Mouse (Mus musculus) midbrain, embryonic 11.5 days (tissue): ENCODE measurements around the gene 1700029P11Rik. TPM values are rescaled to one million over a fixed set of nuclear protein-coding genes. Genes with fewer than 3 reads are reported as not detected.
A peak's percentile ranks its signal among the peaks of the same experiment; 100 is the strongest.

Source experiments
- ATAC-seq: fragments of 200-750 bp; cut with Nextera tagmentation; 2 replicates; pipeline ENCODE4 v1.8.0; 2017; ENCODE audit warnings: moderate TSS enrichment, moderate library complexity; ENCODE audit not compliant: low FRiP score
- DNase-seq: peaks from one replicate; pipeline ENCODE4 v3.0.0; 2015; ENCODE audit warnings: low spot score; ENCODE audit errors: missing footprints
- H3K27ac ChIP-seq: fragments of 300-500 bp; sonication (generic); 2 replicates; pipeline ENCODE4 v1.5.1; 2014; ENCODE audit warnings: low read depth, low read length
- H3K27me3 ChIP-seq: fragments of 300-500 bp; sonication (generic); 2 replicates; pipeline ENCODE4 v1.6.1; 2014; ENCODE audit warnings: mild to moderate bottlenecking, low read length, moderate library complexity, mixed read lengths; ENCODE audit not compliant: control insufficient read depth, insufficient read depth
- H3K36me3 ChIP-seq: fragments of 300-500 bp; sonication (generic); 2 replicates; pipeline ENCODE4 v1.6.1; 2014; ENCODE audit warnings: mild to moderate bottlenecking, low read length, moderate library complexity, mixed read lengths; ENCODE audit not compliant: control insufficient read depth, insufficient read depth
- H3K4me1 ChIP-seq: fragments of 300-500 bp; sonication (generic); 2 replicates; pipeline ENCODE4 v1.6.1; 2014; ENCODE audit warnings: low read length; ENCODE audit not compliant: control insufficient read depth, insufficient read depth
- H3K4me2 ChIP-seq: fragments of 300-500 bp; sonication (generic); 2 replicates; pipeline ENCODE4 v1.6.1; 2014; ENCODE audit warnings: mild to moderate bottlenecking, moderate library complexity
- H3K4me3 ChIP-seq: fragments of 300-500 bp; sonication (generic); 2 replicates; pipeline ENCODE4 v1.5.1; 2014; ENCODE audit warnings: low read depth, low read length
- H3K9ac ChIP-seq: fragments of 300-500 bp; sonication (generic); 2 replicates; pipeline ENCODE4 v1.6.1; 2014; ENCODE audit warnings: low read length
- H3K9me3 ChIP-seq: fragments of 300-500 bp; sonication (generic); 2 replicates; pipeline ENCODE4 v1.6.1; 2016; ENCODE audit warnings: low read length; ENCODE audit not compliant: control insufficient read depth
- WGBS: fragments of 180-500 bp; shearing (Covaris S2); extraction: QIAGEN DNeasy Blood & Tissue Kit; methylation state at CpG from one replicate; pipeline ENCODE4 v1.1.7; 2014; 5-methylcytosine and 5-hydroxymethylcytosine counted together
- polyA plus RNA-seq: library from polyadenylated mRNA; unstranded; fragments of >200 nt; fragmentation: Nextera tagmentation; extraction: Ambion mirVana; gene quantifications from 2 replicates; pipeline ENCODE4 v1.2.1, GENCODE M21; 2014

Gene 1700029P11Rik
- not detected in 2 replicates for polyA plus RNA-seq

- WGBS, result 94% methylated on average over 23 of the region's 23 CpGs
- Histone ChIP-seq H3K4me2 (no peak within 1 kb of the TSS), H3K4me3 (no peak within 1 kb of the TSS), H3K27me3 (no peaks in the 10 kb centered on the region), H3K9ac (no peak within 1 kb of the TSS), H3K9me3 (no peaks in the 10 kb centered on the region), H3K27ac (no peak within 1 kb of the TSS), H3K4me1 (peaks cover 3% of the 10 kb centered on the region), H3K36me3 (no peaks in the 10 kb centered on the region)
- ATAC-seq (no peak), DNase-seq (no peak)
These were observed at the start of gene 1700029P11Rik for GRCm38 (mm10) chr15:81980321-81980720. Gene 1700029P11Rik, plus strand, starts transcription at chr15:81980540.

GRCm38 (mm10) chr15:81932951-81933470 is 47.3 kb upstream of the 1700029P11Rik start:
- no peak overlapping the region for H3K4me2 ChIP-seq
- ATAC-seq (no peak), DNase-seq (no peak)
- H3K9ac ChIP-seq, result no peak overlapping the region
- H3K9me3 ChIP-seq, result no peaks in the 10 kb centered on the region
- no peak overlapping the region for H3K27ac ChIP-seq
- H3K4me1 ChIP-seq, result peaks cover 9% of the 10 kb centered on the region; the same call in 1 of the 2 replicates
- H3K27me3 ChIP-seq, result no peaks in the 10 kb centered on the region
- H3K4me3 ChIP-seq, result no peak overlapping the region
- no peaks in the 10 kb centered on the region for H3K36me3 ChIP-seq
- 41% methylated on average over 12 of the region's 12 CpGs for WGBS

- Histone ChIP-seq H3K27me3 (no peaks in the 10 kb centered on the region), H3K9ac (no peak overlapping the region), H3K4me2 (no peak overlapping the region), H3K4me1 (peaks cover 9% of the 10 kb centered on the region; the same call in 1 of the 2 replicates), H3K36me3 (no peaks in the 10 kb centered on the region), H3K4me3 (no peak overlapping the region), H3K9me3 (no peaks in the 10 kb centered on the region), H3K27ac (no peak overlapping the region)
- DNase-seq (no peak), ATAC-seq (no peak)
- 83% methylated on average over 1 of the region's 1 CpGs for WGBS
These were observed 46.4 kb upstream of the 1700029P11Rik start for GRCm38 (mm10) chr15:81933986-81934385.

GRCm38 (mm10) chr15:81935869-81936637 is 44.3 kb upstream of the 1700029P11Rik start:
- no peak; the same call in 1 of the 2 replicates for ATAC-seq
- no peak for DNase-seq
- peak overlapping the region; percentile 41; the same call in 1 of the 2 replicates for H3K4me3 ChIP-seq
- H3K4me1 ChIP-seq, result peaks cover 9% of the 10 kb centered on the region; the same call in 1 of the 2 replicates
- no peak overlapping the region for H3K27ac ChIP-seq
- no peaks in the 10 kb centered on the region for H3K36me3 ChIP-seq
- no peaks in the 10 kb centered on the region for H3K27me3 ChIP-seq
- H3K9me3 ChIP-seq, result no peaks in the 10 kb centered on the region
- H3K9ac ChIP-seq, result peak overlapping the region; percentile 56
- peak overlapping the region; percentile 48 for H3K4me2 ChIP-seq
- 57% methylated on average over 7 of the region's 7 CpGs for WGBS

- Histone ChIP-seq H3K4me1 (peaks cover 9% of the 10 kb centered on the region; the same call in 1 of the 2 replicates), H3K9ac (peak within 1 kb of the TSS; percentile 56), H3K9me3 (no peaks in the 10 kb centered on the region), H3K27ac (no peak within 1 kb of the TSS), H3K4me2 (peak within 1 kb of the TSS; percentile 48), H3K4me3 (peak within 1 kb of the TSS; percentile 41), H3K36me3 (no peaks in the 10 kb centered on the region), H3K27me3 (no peaks in the 10 kb centered on the region)
- DNase-seq (no peak), ATAC-seq (peak; percentile 75)
- under 1% methylated on average over 12 of the region's 12 CpGs for WGBS
These were observed 43.7 kb upstream of the 1700029P11Rik start, which contains the start of gene Csdc2 for GRCm38 (mm10) chr15:81936679-81937078. Gene Csdc2, plus strand, starts transcription at chr15:81936759.

- ATAC-seq, result peak; percentile 35
These were observed 43.0 kb upstream of the 1700029P11Rik start for GRCm38 (mm10) chr15:81937098-81937972.

GRCm38 (mm10) chr15:81938246-81938645 is 42.1 kb upstream of the 1700029P11Rik start:
- DNase-seq (no peak), ATAC-seq (peak; percentile 38; the same call in 1 of the 2 replicates)
- no peaks in the 10 kb centered on the region for H3K36me3 ChIP-seq
- H3K9me3 ChIP-seq, result no peaks in the 10 kb centered on the region
- H3K27me3 ChIP-seq, result no peaks in the 10 kb centered on the region
- H3K27ac ChIP-seq, result no peak overlapping the region
- no peak overlapping the region for H3K4me2 ChIP-seq
- 35% methylated on average over 2 of the region's 2 CpGs for WGBS
- H3K4me3 ChIP-seq, result no peak overlapping the region
- H3K4me1 ChIP-seq, result peaks cover 17% of the 10 kb centered on the region
- no peak overlapping the region for H3K9ac ChIP-seq

More at GRCm38 (mm10) chr15:81937098-81937972, 43.0 kb upstream of the 1700029P11Rik start:
- H3K4me2 ChIP-seq, result peak overlapping the region; percentile 48
- H3K27ac ChIP-seq, result no peak overlapping the region
- no peaks in the 10 kb centered on the region for H3K27me3 ChIP-seq
- H3K4me3 ChIP-seq, result peak overlapping the region; percentile 41
- H3K9me3 ChIP-seq, result no peaks in the 10 kb centered on the region
- peak overlapping the region; percentile 56 for H3K9ac ChIP-seq
- peak; percentile 94 for DNase-seq
- 8% methylated on average over 19 of the region's 19 CpGs for WGBS
- no peaks in the 10 kb centered on the region for H3K36me3 ChIP-seq
- H3K4me1 ChIP-seq, result peaks cover 10% of the 10 kb centered on the region

- DNase-seq (no peak), ATAC-seq (no peak)
- H3K4me2 ChIP-seq, result no peak overlapping the region
- H3K27me3 ChIP-seq, result no peaks in the 10 kb centered on the region
- WGBS, result 91% methylated on average over 10 of the region's 10 CpGs
- no peaks in the 10 kb centered on the region for H3K36me3 ChIP-seq
- H3K9ac ChIP-seq, result no peak overlapping the region
- no peak overlapping the region for H3K4me3 ChIP-seq
- H3K4me1 ChIP-seq, result peaks cover 21% of the 10 kb centered on the region
- H3K27ac ChIP-seq, result no peak overlapping the region
- no peaks in the 10 kb centered on the region for H3K9me3 ChIP-seq
These were observed 41.1 kb upstream of the 1700029P11Rik start for GRCm38 (mm10) chr15:81939157-81939715.
